Mouse (Mus musculus) spleen, postnatal 4 days (tissue): ENCODE measurements around the gene D630045J12Rik.

Source experiments
- DNase-seq, 2 experiments: peaks; one replicate each; pipeline ENCODE4 v3.0.0; 2022; ENCODE audit warnings: low spot score in 2 of 2

Gene D630045J12Rik

DNA sequence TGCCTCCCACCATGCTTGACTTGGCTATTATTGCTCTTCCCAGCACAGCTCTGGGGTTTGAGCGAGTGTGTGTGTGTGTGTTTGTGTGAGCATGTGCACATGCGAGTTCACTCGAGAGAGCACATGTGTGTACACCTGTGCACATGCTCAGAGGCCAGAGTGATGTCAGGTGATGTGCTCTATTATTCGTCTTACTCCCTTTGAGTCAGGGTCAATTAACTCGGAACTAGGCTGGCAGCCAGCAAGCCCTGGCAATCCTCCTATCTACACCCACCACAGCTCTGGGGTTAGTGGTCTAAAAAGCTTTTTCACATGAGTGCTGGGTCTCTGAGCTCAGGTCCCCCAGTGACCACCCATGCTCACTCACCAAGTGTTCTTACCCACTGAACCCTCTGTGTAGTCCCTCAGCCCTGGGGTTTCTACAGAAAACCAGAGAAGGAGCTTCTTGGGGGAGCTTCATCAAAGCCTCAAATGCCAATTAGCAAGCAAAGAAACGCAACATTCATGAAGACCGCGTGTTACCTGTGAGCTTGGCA, 11.4 kb downstream of the D630045J12Rik start:
- DNase-seq: no peak

DNA sequence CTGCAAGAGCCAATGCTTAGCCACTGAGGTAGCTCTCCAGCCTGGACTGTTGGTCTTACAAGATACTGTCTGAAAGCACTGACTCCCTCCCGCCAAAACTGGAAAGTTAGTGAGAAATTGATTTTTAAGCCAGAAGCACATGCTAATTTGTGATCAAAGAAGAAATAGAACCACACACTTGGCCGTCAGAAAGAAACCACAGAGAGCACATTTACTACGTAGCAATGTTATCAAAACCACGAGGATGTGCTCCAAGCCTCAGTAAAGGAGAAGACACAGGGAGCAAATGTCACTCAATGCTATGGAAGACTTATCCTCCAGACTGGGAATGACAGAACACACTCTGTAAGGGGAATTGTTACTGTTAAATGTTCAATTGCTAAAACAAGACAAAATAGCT, 12.3 kb downstream of the D630045J12Rik start:
- DNase-seq: no peak

DNA sequence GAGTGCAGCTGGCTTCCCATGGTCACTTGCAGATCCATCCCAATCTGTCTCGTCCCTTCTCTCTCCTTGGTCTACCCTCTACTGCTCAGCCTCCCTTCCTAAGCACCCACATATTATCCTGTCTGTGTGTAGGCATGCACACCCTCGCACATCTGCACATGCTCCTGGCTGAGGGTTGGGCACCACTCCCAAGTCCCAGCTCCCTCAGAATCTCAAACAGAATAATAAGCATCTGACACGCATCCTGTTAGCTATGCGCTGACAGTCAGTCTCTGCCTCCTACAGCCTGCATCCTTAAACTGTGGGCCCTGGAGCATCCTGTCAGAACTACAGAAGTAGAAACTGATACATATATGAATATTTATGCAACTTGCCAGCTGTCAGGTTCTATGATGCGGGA, 13.2 kb downstream of the D630045J12Rik start:
- no peak for DNase-seq

DNA sequence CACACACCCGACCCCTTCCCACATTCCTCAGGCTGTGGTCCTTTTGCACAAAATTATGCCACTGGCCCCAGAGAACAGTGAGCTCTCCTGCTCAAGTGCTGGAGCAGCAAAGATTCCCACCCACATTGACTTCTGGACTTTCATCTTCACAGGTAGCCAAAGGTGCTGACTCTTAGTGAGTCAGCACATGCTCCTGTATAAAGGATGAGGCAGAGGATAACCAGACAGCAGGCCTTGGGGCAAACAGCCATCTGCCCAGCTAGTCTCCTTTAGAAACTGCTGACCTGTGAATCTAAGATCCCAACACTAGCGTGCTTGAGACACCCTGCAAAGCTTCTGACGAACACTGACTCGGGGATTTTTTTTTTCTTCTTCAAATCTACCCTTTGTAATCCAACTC, 15.4 kb downstream of the D630045J12Rik start:
- no peak for DNase-seq

DNA sequence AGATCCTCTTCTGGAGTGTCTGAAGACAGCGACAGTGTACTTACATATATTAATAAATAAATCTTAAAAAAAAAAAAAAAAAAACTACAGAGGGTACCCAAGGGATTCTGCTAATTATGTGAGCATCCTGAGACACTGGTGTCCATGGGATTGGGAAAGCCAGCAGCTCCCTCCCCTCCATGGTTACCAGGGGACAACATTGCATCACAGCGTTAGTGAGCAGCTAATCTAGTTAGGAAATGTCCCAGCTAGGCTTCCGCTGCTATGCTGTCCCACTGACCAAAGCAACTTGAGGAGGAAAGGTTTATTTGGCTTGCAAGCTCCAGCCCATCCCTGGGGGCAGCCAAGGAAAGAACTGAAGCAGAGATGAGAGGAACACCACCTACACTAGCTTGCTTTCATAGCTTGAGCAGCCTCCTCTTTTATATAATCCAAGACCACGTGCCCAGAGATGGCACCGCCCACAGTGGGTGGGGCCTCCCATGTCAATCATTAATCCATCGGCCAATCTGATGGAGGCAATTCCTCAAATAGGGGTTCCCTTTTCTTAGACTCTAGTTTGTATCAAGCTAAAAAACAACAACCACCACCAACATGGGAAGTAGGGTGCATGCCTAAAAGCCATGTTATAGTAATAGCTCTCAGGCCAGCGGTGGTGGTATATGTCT, 17.7 kb downstream of the D630045J12Rik start:
- DNase-seq: no peak

DNA sequence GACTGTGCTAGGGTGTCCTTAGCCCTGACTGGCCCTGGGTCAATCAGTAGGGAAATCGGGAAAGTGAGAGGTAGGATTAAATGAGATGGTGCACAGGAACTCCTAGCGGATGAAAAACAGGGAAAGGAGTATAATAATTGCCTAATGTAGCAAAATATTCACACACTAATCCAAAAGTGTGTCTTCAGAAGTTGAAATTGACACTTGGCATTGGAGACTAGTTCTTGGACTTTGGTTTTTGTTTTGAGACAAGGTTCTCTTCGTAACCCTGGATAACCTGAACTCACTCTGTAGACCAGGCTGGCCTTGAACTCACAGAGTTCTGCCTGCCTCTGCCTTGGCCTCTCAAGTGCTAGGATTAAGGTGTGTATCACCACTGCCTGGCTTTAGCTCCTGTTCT, 20.0 kb downstream of the D630045J12Rik start:
- DNase-seq: no peak

DNA sequence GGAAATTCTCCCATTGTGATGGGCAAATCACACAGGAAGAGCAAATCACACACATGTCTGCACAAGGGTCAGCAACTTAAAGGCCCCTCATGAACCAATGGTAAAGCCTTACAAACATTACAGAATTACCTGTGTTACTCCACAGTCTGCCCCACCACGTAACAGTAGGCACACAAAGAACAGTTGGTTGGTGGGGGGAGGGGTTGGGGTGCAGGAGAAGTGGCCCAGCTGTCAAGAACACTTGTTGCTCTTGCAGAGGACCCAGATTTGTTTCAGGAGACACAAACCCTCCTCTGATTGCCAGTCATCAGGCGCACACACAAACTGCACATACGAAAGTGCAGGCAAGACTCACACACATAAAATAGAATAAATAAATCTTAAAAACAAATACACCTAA, 20.9 kb downstream of the D630045J12Rik start:
- no peak for DNase-seq

DNA sequence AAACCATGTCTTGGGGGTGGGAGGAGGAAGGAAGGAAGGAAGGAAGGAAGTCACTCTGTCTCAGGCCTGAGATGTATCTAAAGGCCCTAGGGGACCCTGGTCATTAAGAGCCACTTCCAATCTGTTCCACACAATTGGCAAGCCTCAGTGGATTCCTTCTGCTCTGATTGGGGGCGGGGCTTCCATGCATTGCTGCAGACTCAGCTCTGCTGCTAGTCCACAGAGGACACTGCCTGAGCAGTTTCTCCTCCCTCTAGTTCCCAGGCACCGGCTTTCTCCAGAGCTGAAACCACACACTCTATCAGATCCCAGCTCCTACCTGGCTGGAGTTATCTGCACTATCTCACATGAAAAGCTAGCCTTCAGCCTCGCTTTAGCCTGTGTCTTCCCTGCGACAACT, 21.8 kb downstream of the D630045J12Rik start:
- no peak for DNase-seq

DNA sequence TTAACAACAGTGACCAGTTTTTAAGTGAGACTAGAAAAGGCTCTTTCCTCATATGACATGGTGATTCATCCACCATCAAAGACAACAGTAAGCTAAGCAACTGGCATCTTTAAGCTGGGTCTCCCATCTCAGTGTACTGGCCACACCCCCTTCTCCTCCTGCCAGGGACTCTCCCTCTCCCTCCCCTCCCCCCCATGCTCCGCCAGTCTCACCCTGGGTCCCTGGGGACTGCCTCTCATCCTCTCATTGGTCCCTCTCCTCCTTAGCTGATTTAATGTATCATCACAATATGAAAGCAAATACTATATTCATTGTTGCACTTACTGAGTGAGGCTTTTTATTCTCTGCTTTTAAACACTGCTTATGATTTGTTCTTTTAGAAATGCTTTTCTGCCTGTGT, 29.7 kb downstream of the D630045J12Rik start:
- DNase-seq: no peak

DNA sequence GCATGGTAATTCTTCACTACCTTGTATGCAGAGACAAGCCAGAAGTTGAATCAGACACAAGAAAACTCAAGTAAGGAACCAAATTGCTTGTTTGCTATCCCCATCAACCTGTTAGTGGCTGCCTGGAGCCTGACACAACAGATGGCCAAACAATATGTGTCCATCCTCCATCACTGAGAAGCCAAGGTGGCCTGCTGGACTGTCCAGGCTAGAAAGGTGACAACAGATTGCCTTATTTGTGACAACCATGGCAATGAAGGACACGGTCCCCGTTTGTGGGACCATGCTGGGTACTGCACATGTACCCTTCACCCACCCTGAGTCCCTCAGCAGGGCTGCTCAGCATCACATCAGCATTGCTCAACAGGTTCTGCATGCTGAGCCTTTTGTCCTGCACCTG, 34.5 kb downstream of the D630045J12Rik start:
- DNase-seq: no peak

DNA sequence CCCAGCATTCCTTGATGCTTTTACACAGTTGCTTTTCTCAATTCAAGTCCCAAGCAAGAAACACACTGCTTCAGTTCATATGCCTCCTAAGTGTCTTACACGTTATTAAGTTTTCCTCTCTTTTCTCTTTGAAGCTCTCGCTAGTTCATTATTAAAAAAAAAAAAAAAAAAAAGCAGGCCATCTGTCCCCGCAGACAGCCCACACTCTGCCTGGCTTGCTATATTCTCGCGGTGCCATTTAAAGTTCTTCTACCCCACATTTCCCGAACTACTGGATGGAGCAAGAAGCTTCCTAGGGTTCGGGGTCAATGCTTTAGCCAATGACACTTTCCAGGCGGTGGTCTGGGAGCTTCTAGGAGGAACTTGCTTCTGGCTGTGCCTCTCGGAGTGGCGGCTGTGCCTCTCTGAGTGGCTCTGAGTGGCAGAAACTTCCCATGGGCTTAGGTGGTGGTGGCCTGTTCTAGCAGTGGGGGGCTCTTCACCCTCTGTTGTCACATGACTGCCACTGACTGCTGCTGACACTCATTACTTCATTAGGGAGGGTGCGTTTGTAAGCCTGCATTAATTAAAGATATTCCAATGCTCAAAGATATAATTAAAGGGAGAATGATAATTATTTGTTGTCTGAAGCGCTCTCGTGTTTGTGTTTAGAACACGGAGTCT, 38.2 kb downstream of the D630045J12Rik start:
- DNase-seq: no peak

DNA sequence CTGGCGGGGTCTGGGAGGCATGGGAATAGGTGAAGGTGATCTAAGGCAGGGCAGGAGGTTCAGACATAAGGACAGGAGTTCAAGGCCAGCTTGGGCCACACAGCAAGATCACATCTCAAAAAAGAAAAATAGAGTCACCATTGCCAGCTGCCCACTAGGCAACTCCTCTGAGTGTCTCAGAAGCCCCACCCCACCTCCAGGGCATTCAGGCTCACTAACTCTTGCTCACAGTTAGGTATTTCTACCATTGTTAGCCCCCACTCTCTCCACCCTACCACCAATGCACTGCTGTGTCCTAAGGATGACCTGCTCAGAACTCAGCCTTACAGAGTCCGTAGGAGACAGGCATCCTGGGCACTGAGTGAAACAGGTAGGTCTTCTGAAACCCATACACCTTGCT, 46.2 kb downstream of the D630045J12Rik start:
- no peak for DNase-seq

DNA sequence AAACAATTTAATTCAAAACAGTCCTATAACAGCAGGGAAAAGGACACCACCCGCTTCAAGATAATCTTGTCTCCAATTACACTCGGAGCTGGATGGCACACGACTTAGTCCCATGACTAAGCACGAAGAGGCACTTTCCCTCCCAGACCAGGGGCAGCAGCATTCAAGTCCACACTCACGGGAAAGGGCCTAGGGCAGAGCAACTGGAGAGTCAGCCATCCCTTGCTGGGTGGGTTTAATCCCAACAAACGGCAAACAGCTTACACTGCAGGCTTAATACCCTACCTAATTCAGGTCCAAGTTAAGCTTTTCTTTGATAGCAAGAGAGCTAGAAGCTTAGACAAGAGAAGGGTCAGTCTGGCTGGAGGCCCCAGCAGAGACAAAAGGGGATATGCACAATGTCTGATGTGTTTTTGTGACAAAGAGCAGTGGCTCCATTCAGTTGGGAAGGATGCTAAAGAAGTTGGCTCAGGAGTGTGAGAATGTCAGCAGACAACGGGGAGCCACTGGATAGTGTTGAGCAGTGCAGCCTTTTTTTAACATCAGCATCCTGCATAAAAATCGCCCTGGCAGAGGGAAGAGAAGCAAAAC, 46.8 kb downstream of the D630045J12Rik start:
- DNase-seq: no peak

DNA sequence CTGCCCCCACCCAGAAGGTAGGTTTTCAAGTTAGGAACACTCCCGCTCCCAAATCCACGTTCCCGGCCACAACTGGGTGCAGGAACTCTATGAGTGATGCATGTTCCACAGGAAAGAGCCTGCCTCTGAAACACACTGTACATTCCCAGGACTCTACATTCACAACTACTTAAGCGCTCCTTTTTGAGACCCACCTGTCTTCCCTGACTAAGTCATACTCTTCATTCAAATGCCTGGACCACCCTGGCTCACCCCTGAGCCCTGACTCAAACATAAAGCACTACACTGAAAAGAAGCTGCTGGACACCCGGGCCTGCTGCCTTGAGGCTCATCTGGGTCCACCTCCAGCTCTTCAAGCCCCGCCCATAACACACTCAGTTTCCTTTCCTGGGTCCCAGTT, 48.4 kb downstream of the D630045J12Rik start:
- DNase-seq: no peak

DNA sequence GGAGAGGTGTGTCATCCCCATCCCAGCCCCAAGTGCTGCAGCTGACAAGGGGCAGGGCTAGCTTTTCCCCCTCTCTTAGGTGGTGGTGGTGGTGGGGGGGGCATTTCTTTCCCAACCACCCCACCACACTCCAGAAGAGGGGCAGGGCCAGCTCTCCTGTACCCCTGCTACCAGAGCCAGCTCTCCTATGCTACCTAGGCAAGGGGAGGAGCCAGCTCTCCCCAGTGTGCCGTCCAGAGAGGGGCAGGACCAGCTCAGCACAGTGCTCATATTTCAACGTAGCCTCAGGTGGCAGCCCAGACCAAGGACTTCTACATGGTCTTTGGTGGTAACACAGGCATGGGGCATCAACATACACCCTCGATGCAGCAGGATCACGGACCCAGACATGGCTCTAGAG, 50.0 kb downstream of the D630045J12Rik start:
- no peak for DNase-seq

DNA sequence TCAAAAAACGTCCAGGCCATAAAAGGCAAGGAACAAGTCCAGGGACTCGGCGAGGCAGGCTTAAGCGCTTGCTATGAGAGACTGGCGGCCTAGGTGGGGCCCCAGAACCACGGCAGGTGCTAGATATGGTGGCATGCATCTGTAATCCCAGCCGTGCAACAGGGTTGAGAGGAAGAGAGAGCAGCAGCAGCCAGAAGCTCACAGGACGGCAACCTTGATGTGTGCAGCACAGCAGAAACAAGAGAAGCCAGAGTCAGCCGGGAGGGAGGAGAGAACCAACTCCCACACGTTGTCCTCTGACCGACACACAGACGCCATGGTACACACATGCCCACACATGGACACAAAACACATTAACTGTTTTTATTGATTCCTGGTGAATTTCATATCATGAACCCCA, 51.0 kb downstream of the D630045J12Rik start:
- no peak for DNase-seq

DNA sequence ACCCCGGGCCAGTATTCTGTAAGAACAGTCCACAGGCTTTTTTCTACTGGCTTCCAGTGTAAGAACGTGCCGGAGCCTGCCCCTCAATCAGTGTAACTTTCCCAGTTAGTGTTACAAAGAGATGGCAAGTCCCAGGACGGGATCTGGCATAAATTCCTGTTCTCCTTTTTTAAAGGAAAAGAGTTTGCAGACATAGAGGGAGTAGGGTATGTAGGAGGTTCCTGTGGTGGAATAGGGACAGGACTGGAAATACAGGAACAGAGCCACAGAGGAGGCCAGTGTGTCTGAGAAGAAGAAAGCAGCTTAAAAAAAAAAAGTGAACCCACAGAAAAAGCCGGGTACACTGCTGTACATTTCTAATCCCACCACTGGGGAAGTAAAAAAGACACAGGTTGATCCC, 52.3 kb downstream of the D630045J12Rik start:
- no peak for DNase-seq

DNA sequence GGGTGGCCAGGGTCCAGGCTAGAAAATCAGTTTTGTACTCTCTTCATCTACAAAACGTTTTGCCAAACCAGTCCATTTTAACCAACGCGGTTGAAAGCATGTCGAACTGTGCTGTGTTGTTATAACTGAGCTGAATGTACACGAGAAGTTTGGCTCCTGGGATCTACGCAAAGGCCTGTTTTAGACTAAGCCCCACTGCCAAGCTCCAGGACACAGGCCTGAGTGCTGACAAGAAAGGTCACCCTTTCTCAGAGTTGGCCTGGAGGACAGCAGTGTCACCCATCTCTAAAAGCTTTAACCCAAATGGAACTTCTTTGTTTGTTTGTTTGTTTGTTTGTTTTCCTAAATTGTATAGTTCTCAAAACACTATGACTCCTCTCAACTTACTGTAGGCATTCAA, 54.2 kb downstream of the D630045J12Rik start:
- no peak for DNase-seq

DNA sequence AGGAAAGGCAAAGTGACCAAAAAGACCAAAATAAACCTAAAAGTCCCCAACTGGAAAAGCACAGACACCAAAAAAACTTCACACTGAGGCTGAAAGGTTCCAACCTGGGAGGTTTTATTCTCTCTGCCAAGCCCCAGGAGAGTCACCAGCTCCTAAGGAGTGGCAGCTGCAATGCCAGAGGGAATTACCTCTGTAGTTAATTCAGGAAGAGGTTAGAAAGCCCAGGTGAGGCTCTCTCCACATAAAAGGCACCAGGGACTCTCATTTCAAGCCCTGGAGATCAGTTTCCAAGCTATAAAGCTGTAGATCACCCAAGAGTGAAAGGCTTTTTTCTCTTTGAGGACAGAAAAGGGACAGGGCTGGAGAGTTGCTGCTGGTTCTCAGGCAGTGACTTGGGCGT, 55.1 kb downstream of the D630045J12Rik start:
- no peak for DNase-seq

DNA sequence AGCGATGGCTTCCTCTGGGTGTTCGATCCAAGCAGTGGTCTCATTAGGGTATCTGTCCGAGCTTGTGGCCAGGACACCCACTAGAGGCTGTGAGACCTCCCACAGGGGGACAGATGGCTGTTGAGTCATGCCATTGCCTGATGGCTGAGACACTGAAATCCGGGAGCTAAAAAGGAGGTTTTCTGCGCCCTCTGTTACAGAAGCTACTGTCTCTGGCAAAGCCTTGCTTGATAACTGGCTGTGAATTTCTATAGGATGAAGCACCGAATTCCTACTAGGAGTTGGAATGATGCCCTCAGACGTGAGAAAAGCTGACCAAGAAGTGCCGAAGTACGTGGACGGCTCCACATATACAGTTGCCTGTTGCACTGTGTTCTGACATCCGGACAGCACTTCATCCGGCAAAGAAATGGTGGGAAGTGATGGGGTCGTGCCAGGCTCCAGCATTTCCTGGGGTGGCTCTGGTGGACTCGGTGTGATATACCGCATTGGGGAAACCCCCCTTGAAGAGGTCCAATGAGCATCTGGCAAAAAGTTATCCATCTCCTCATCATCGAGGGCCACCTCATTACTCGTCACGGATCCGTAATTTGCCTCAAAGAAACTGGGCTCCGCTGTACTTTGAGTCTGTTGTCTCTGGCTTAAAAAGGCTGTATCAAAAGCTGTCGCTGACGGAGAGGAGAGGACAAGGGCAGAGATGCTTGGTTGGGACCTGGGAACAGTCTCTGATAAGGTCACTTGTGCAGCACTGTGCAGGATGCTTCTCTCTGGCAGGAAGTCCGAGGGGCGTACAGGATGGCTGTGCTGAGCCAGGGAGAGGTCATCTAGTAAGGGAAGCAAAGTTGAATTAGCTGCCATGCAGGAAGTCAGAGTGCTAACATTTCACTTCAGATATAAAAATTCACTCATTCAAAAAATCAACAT, 57.3 kb downstream of the D630045J12Rik start:
- no peak for DNase-seq

DNA sequence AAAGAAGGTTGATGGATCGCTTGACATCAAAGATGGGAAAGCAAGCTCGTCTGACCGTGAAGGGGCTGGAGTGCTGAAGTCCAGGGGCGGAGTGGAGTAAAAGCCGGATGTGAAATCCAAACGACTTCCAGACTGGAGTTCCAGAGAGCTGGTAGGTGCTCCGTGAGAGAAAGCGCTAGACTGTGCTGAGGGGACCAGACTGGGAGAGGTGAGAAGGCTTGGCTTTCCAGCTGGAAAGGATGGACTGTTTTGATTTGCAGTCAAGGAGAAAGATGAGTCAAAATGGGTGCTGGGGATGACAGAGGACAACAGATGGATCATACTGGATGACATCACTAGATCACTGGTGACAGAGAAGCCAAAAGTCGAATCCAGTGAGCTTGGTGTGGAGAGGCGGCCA, 58.5 kb downstream of the D630045J12Rik start:
- no peak for DNase-seq

DNA sequence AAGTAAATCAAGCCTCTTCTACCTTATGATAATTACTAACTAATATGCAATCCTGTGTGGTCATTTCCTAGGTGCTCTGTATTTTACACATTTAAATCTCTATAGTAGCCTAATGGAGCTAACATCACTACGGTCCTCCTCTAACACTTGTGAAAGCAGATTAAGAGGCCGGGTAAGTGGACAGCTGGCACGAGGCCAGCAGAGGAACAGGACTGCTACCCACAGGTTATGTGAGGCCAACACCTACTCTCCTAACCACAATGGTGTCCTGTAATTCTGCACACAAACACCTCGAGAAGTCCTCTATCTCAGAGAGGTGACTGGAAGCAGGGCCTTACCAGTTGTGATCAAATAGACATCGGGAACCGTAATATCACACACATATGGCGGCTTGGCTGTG, 59.8 kb downstream of the D630045J12Rik start:
- no peak for DNase-seq
